Mouse (Mus musculus) brain, embryonic 14.5 days (tissue): ENCODE data around the gene Rnaseh2a.

Experiments
- CTCF ChIP-seq: fragments of 200-500 bp; IDR thresholded peaks from 2 replicates; pipeline ENCODE4 v1.5.1; 2012; ENCODE audit warnings: inconsistent platforms, mild to moderate bottlenecking, moderate library complexity, borderline replicate concordance; ENCODE audit not compliant: insufficient read depth, insufficient read length; ENCODE audit errors: extremely low read depth
- POLR2A ChIP-seq: fragments of 200-500 bp; IDR thresholded peaks from 2 replicates; pipeline ENCODE4 v1.6.1; 2012; ENCODE audit warnings: mild to moderate bottlenecking, inconsistent platforms, borderline replicate concordance; ENCODE audit not compliant: poor library complexity, insufficient read depth, insufficient read length, severe bottlenecking; ENCODE audit errors: extremely low read depth

GRCm38 (mm10) chr8:84913502-84913900 is 56.1 kb downstream of the Rnaseh2a start:
- TF ChIP-seq CTCF (no peak), POLR2A (no peak)
